8 mouse cellular contexts compared by ENCODE assay signal in the genomic region with DNA sequence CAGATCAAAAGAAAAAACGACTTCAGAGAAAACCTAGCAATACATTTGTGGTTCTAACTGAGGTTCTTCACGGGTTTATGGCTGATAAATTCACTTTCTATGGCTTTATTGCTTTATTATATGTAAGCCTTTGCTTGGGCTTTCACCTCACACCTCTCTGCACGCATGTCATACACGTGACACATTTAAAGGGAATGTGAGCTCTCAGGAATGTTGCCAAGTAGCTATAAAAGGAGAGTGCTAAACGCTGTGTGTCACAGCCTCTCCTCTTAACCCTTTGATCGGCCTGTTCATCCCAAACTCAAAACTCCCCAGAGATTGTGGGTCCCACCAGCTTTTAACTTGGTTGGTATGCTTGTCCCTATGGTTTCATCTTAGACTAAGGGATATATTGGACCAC. TPM values are rescaled to one million over a fixed set of nuclear protein-coding genes. Genes with fewer than 3 reads are reported as not detected.
DNase-seq lines count a peak whose midpoint lies in the region; ATAC-seq and TF ChIP-seq lines count a peak whose summit lies in the region.

No protein-coding gene starts in this region.

- 21% methylated on average over 6 of the region's 6 CpGs for WGBS in intestine, embryonic 15.5 days
- 14% methylated on average over 6 of the region's 6 CpGs for WGBS in intestine, postnatal 0 days
- WGBS in heart, embryonic 14.5 days = 29% methylated on average over 6 of the region's 6 CpGs
- WGBS in liver, embryonic 15.5 days (ENCODE audit: insufficient replicate concordance) = 57% methylated on average over 6 of the region's 6 CpGs
- 41% methylated on average over 6 of the region's 6 CpGs for WGBS in stomach, embryonic 15.5 days

- TF ChIP-seq POLR2A in brain, embryonic 14.5 days (IDR thresholded peaks at IDR 0.05; ENCODE audit: borderline replicate concordance, extremely low read depth, insufficient read depth, insufficient read length, poor library complexity, severe bottlenecking) = no peak

- 0 out of 2 replicates have a peak, but pooled peaks cover 2% of the 10 kb centered on the region for H3K36me3 ChIP-seq in intestine, embryonic 15.5 days
- H3K36me3 ChIP-seq in intestine, postnatal 0 days (ENCODE audit: control insufficient read depth, insufficient read depth) = no peaks in the 10 kb centered on the region
- H3K36me3 ChIP-seq in heart, embryonic 14.5 days (ENCODE audit: control insufficient read depth, insufficient read depth, low read length) = peaks cover 13% of the 10 kb centered on the region
- H3K36me3 ChIP-seq in liver, embryonic 15.5 days (replicated peaks) = peaks cover 13% of the 10 kb centered on the region; the same call in 1 of the 2 replicates
- H3K36me3 ChIP-seq in stomach, embryonic 15.5 days = no peaks in the 10 kb centered on the region

- no peak for TF ChIP-seq CTCF in intestine, postnatal 0 days (IDR thresholded peaks at IDR 0.05; ENCODE audit: low read depth)
- TF ChIP-seq CTCF in brain, embryonic 14.5 days (IDR thresholded peaks at IDR 0.05; ENCODE audit: borderline replicate concordance, extremely low read depth, insufficient read depth, insufficient read length) = no peak

- peaks cover 21% of the 10 kb centered on the region for H3K4me1 ChIP-seq in intestine, embryonic 15.5 days (replicated peaks)
- 0 out of 2 replicates have a peak, but pooled peaks cover 3% of the 10 kb centered on the region for H3K4me1 ChIP-seq in intestine, postnatal 0 days (replicated peaks; ENCODE audit: control insufficient read depth, insufficient read depth, low read length)
- H3K4me1 ChIP-seq in heart, embryonic 14.5 days (ENCODE audit: control insufficient read depth in 2 of 2, insufficient read depth in 2 of 2, low read length in 2 of 2) = peaks cover 12 to 33% of the 10 kb centered on the region in 2 experiments
- H3K4me1 ChIP-seq in liver, embryonic 15.5 days (replicated peaks) = peaks cover 50% of the 10 kb centered on the region
- peaks cover 18% of the 10 kb centered on the region for H3K4me1 ChIP-seq in stomach, embryonic 15.5 days

- 0 out of 2 replicates have a peak, but pooled peaks have one; percentile 16 for ATAC-seq in intestine, embryonic 15.5 days
- ATAC-seq in intestine, postnatal 0 days = no peak; the same call in 1 of the 2 replicates
- ATAC-seq in heart, embryonic 14.5 days (ENCODE audit: insufficient number of reproducible peaks, insufficient read depth, low FRiP score, low read depth) = no peak
- ATAC-seq in liver, embryonic 15.5 days (ENCODE audit: insufficient read depth) = no peak
- ATAC-seq in stomach, embryonic 15.5 days (ENCODE audit: insufficient read depth, low FRiP score, low read depth) = no peak

- peak overlapping the region; percentile 89 for H3K4me2 ChIP-seq in intestine, embryonic 15.5 days (replicated peaks)
- no peak overlapping the region for H3K4me2 ChIP-seq in intestine, postnatal 0 days (replicated peaks; ENCODE audit: low read depth)
- H3K4me2 ChIP-seq in heart, embryonic 14.5 days (ENCODE audit: low read length) = peak overlapping the region; percentile 91
- peak overlapping the region; percentile 96 for H3K4me2 ChIP-seq in liver, embryonic 15.5 days
- peak overlapping the region; percentile 81; the same call in 1 of the 2 replicates for H3K4me2 ChIP-seq in stomach, embryonic 15.5 days

- H3K9ac ChIP-seq in intestine, embryonic 15.5 days = no peak overlapping the region
- H3K9ac ChIP-seq in intestine, postnatal 0 days (ENCODE audit: low read depth, low read length) = no peak overlapping the region
- peak overlapping the region; percentile 54 for H3K9ac ChIP-seq in heart, embryonic 14.5 days (ENCODE audit: low read length)
- H3K9ac ChIP-seq in liver, embryonic 15.5 days = peak overlapping the region; percentile 89; the same call in 1 of the 2 replicates
- H3K9ac ChIP-seq in stomach, embryonic 15.5 days = no peak overlapping the region

- peak; percentile 59 for DNase-seq in brain, embryonic 14.5 days (ENCODE audit: low read depth)
- DNase-seq in thymus, postnatal 25 days = no peak
- no peak for DNase-seq in thymus, adult 18-20 months

- H3K9me3 ChIP-seq in intestine, embryonic 15.5 days = no peaks in the 10 kb centered on the region
- H3K9me3 ChIP-seq in intestine, postnatal 0 days (ENCODE audit: control insufficient read depth) = no peaks in the 10 kb centered on the region
- H3K9me3 ChIP-seq in heart, embryonic 14.5 days (ENCODE audit: control insufficient read depth, low read length) = no peaks in the 10 kb centered on the region
- no peaks in the 10 kb centered on the region for H3K9me3 ChIP-seq in liver, embryonic 15.5 days (replicated peaks)
- H3K9me3 ChIP-seq in stomach, embryonic 15.5 days = no peaks in the 10 kb centered on the region

- H3K27ac ChIP-seq in intestine, embryonic 15.5 days = no peak overlapping the region
- no peak overlapping the region for H3K27ac ChIP-seq in intestine, postnatal 0 days (ENCODE audit: low read depth, low read length)
- peak overlapping the region; percentile 77 to 84 for H3K27ac ChIP-seq in heart, embryonic 14.5 days (replicated peaks in 1 of 2; ENCODE audit: control insufficient read depth in 1 of 2, insufficient read depth in 1 of 2, low read depth in 2 of 2, low read length in 2 of 2)
- no peak overlapping the region for H3K27ac ChIP-seq in liver, embryonic 15.5 days (replicated peaks)
- H3K27ac ChIP-seq in stomach, embryonic 15.5 days = no peak overlapping the region

- H3K27me3 ChIP-seq in intestine, embryonic 15.5 days (replicated peaks) = no peaks in the 10 kb centered on the region
- peaks cover 8% of the 10 kb centered on the region; the same call in 1 of the 2 replicates for H3K27me3 ChIP-seq in intestine, postnatal 0 days (replicated peaks; ENCODE audit: control insufficient read depth, insufficient read depth, low read length)
- H3K27me3 ChIP-seq in heart, embryonic 14.5 days (ENCODE audit: control insufficient read depth, insufficient read depth, low read length) = no peaks in the 10 kb centered on the region
- no peaks in the 10 kb centered on the region for H3K27me3 ChIP-seq in liver, embryonic 15.5 days
- H3K27me3 ChIP-seq in stomach, embryonic 15.5 days (replicated peaks) = no peaks in the 10 kb centered on the region

- H3K4me3 ChIP-seq in intestine, embryonic 15.5 days (replicated peaks) = no peak overlapping the region
- H3K4me3 ChIP-seq in intestine, postnatal 0 days (ENCODE audit: low read depth, low read length) = no peak overlapping the region
- no peak overlapping the region for H3K4me3 ChIP-seq in heart, embryonic 14.5 days (ENCODE audit: control insufficient read depth in 1 of 2, insufficient read depth in 1 of 2, low read depth in 1 of 2, low read length in 2 of 2)
- H3K4me3 ChIP-seq in liver, embryonic 15.5 days (replicated peaks) = peak overlapping the region; percentile 85; the same call in 1 of the 2 replicates
- peak overlapping the region; percentile 66; the same call in 1 of the 2 replicates for H3K4me3 ChIP-seq in stomach, embryonic 15.5 days (replicated peaks)

RNA-seq across cellular contexts. Expression of a gene that starts 1.8 kb away (rescaled TPM):
- 10.6 TPM in 2 replicates for polyA plus RNA-seq in intestine, embryonic 15.5 days (2015; fragmentation: Nextera tagmentation; extraction: Ambion mirVana)
- 3.2 and 3.8 TPM in 2 replicates for polyA plus RNA-seq in intestine, postnatal 0 days (2015; fragmentation: Nextera tagmentation; extraction: Ambion mirVana)
- 67.3 and 70.7 TPM in 2 replicates for polyA plus RNA-seq in brain, embryonic 14.5 days (2012; rRNA removed)
- 26.6 and 27.1 TPM in 2 replicates for polyA plus RNA-seq in heart, embryonic 14.5 days (2014; fragmentation: Nextera tagmentation; extraction: Ambion mirVana)
- 7.8 and 8.2 TPM in 2 replicates for polyA plus RNA-seq in liver, embryonic 15.5 days (2015; fragmentation: Nextera tagmentation; extraction: Ambion mirVana)
- 15.4 and 15.7 TPM in 2 replicates for polyA plus RNA-seq in stomach, embryonic 15.5 days (2015; fragmentation: Nextera tagmentation; extraction: Ambion mirVana)

RNA-seq across cellular contexts. Expression of a gene that starts 41.6 kb away (rescaled TPM):
- polyA plus RNA-seq in intestine, embryonic 15.5 days (2015; fragmentation: Nextera tagmentation; extraction: Ambion mirVana) = 0.06 and 0.34 TPM in 2 replicates
- 0.46 and 0.55 TPM in 2 replicates for polyA plus RNA-seq in intestine, postnatal 0 days (2015; fragmentation: Nextera tagmentation; extraction: Ambion mirVana)
- 10.0 and 15.5 TPM in 2 replicates for polyA plus RNA-seq in brain, embryonic 14.5 days (2012; rRNA removed)
- polyA plus RNA-seq in heart, embryonic 14.5 days (2014; fragmentation: Nextera tagmentation; extraction: Ambion mirVana) = 0.09 TPM in 2 replicates
- polyA plus RNA-seq in liver, embryonic 15.5 days (2015; fragmentation: Nextera tagmentation; extraction: Ambion mirVana) = 0.05 TPM in 1 of 2 replicates, not detected in the other
- 0.42 and 0.53 TPM in 2 replicates for polyA plus RNA-seq in stomach, embryonic 15.5 days (2015; fragmentation: Nextera tagmentation; extraction: Ambion mirVana)

Comparison
In these comparisons a context has a peak if more than half of its experiments do, and no peak if none do; other contexts are left out.
1. H3K27ac ChIP-seq: peak in heart, embryonic 14.5 days (2 of 2); none in intestine, embryonic 15.5 days (single experiment), intestine, postnatal 0 days (single experiment), liver, embryonic 15.5 days (single experiment) and stomach, embryonic 15.5 days (single experiment).
2. H3K4me3 ChIP-seq: peak in liver, embryonic 15.5 days (single experiment) and stomach, embryonic 15.5 days (single experiment); none in intestine, embryonic 15.5 days (single experiment), intestine, postnatal 0 days (single experiment) and heart, embryonic 14.5 days (0 of 2).
3. H3K9ac ChIP-seq: peak in heart, embryonic 14.5 days (single experiment) and liver, embryonic 15.5 days (single experiment); none in intestine, embryonic 15.5 days (single experiment), intestine, postnatal 0 days (single experiment) and stomach, embryonic 15.5 days (single experiment).